Mouse (Mus musculus) embryo, embryonic 11 days (tissue): Measurements from ENCODE around the gene Ntn4.

Experiments used
- DNase-seq: peaks from one replicate; pipeline ENCODE4 v3.0.0-alpha.2; 2015

Ntn4 gene

DNA sequence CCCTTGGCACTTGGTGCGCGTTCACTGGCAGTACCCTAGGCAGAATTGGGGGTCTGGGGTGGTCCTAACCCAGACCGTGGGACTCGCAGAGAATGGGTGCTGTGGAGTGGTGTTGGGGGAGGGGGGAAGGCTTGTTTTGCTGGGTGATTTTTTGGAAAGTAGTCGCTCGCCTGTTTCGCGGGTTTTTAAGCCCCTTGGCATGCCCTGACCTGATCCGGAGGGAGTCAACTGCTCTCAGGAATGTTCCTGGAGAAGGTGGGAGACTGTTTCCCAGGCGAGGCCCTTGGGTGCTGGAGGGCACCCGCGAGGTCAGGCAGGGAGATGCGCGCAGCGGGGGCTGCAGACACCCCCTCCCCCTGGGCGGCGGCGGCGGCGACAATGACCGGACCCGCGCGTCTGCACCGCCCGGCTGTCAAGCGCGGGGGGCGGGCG is at the start of gene Ntn4:
Gene Ntn4 (plus strand): TSS at position 161 of the 432 bp plus-strand sequence.
- no peak for DNase-seq

DNA sequence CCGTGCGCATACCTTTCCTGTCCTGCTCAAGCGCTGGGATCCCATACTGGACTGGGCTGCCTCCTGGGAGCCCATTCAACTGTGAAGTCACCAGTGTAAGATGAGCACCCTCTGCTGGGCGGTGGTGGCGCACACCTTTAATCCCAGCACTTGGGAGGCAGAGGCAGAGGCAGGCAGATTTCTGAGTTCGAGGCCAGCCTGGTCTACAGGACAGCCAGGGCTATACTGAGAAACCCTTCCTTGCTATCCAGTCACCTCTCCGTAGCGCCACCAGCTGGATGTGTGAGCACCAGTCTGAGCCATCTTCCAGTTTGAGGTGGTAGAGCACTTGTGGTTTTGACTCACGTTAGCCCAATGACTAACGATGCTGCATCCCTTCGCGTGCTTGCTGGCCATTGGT is 48.0 kb upstream of the Ntn4 start:
- DNase-seq = peak; percentile 23

GRCm38 (mm10) chr10:93594022-93594482 is 46.4 kb upstream of the Ntn4 start:
- DNase-seq = peak; percentile 95

DNA sequence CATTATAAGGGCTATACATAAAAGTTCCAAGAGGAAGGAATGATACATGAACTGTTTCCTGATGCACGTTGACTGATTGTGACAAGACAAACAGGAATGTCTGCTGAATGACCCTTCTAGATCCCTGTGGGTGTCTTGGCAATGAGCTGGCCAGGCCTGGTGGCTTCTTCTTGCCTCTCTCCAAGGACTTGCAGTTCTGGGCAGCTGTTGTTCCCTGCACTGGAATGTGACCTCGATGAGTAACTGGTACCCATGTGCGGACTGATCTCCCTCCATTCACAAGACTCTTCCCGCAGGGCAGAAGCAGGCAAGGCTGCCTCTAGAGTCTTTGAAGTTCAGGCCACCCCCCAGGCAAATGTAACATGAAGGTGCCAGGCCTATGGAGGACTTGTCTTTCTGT is 44.6 kb upstream of the Ntn4 start:
- no peak for DNase-seq

DNA sequence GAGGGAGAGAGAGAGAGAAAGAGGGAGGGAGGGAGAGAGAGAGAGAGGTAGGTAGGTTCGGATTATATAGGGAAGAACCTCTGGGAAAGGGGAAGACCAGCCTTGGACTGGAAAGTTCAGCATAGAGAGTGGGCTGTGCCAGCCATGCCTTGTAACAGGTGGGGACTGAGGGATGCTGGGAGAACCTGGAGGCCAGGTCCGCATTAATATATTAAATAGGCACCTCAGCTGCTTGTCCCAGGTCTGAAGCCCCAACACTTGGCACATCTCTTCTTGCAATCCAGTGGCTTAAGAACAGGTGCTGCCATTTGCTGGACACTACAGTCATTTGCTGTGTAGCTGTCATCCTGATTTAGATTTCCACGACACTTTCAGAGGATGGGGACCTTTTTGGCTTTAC is 43.8 kb upstream of the Ntn4 start:
- DNase-seq = no peak

DNA sequence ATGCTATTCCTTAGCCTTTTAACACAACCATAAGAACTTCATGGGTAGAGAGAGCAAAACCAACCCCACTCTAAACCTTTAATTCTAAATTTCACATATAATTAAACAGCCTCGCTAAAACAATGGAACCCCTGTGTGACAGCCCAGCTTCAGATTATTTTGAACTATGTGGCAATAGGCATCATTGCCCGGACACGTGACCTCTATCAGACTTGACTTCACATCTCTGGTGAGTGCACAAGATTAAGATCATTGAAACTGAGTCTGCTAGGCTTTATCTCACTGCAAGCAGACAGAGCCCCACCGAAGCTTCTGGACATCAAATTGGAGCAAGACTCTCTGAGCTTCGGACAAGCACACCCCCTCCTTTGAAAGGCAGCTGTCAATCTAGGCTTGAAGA is 38.2 kb upstream of the Ntn4 start:
- DNase-seq = no peak

DNA sequence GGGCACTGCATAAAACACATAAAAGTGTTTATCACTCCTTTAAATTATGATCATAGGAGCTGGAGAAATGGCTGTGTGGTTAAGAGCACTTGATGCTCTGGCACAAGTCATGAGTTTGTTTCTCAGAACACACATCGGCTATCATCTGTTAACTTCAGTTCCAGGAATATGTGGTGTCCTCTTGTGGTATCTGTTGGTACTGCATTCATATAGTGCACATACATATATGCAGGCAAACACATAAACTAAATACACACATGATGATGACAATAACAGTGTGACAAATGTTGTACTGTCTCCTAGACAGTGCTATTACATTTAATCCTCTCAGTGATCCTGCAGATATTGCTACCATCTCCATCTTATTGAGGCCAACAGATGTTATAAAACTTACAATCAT is 37.2 kb upstream of the Ntn4 start:
- DNase-seq = no peak

- no peak for DNase-seq
These were observed 34.2 kb upstream of the Ntn4 start for GRCm38 (mm10) chr10:93606326-93606725.

DNA sequence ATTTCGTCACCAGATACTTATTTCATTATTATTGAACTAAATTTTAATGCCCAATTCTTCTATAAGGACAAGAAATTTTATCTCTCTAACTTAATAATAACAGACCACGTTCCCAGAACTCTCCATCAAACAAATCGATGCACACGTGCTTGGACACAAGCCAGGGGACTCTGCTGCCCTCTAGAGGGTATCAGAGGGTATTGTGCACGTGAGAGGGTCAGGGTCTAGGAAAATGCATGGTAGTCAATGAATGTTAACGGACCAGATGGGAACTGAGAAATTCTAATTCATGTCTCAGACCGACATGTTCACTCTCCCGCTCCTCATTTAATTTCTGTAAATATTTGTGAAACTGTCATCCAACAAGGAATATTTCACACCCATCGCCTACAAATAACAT is 32.4 kb upstream of the Ntn4 start:
- DNase-seq = peak; percentile 54

DNA sequence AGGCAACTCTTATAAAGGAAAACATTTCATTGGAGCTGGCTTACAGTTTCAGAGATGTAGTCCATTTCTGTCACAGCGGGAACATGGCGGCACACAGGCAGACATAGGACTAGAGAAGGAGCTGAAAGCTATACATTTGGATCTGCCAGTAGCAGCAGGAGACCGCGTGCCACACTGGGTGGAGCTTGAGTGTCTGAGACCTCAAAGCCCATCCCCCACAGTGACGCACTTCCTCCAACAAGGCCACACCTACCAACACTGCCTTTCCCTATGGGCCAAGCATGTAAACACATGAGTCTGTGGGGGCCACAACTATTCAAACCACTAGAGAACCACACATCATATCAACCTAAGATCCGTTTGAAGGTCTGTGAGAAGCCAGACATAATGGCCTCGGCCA is 31.2 kb upstream of the Ntn4 start:
- no peak for DNase-seq

GRCm38 (mm10) chr10:93610896-93611295 is 29.6 kb upstream of the Ntn4 start:
- DNase-seq = no peak

DNA sequence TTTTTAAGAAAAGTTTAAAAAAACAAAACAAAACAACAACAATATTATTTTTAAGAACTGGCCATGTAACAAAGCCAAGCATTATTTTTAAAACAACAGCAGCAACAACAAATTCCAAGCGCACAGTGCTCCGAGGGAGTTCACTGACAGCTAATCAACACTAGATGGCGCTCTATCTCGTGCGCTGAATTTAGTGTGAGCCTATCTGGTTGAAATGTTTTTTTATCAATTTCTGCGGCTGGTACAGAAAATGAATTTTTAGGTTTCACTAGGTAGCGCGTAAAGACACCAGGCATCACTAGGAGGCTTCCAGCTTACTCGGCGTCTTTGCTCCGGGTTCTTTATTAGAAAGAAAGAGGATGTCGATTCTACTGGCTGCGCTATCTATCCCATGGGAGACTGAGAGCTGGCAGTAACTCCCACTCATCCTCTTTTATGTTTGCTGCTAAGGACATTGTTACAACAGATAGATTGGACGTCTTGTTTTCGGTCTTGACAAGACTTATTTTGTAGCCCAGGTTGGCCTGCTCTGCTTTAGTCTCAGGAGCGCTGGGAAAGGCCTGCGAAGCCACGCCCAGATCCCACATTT is 29.0 kb upstream of the Ntn4 start:
- DNase-seq = peak; percentile 73

DNA sequence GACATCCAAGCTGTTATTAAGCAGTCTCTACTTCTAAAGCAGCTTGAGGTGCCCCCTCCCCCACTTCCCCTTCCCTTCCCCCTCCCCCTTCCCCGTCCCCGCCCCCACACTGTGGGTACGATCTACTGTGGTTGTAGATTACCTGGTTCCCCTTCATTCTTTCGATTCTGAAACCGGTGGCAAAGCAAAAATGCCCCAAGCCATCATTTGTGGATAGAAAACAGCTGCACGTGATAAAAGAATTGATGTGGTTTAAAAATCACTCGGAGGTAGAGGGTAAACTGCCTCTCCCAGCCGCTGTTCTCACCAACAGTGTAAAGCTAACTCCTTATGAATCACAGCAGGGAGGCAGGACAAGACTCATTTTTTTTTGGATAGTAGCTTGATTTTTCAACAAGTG is 25.6 kb upstream of the Ntn4 start:
- DNase-seq = no peak

DNA sequence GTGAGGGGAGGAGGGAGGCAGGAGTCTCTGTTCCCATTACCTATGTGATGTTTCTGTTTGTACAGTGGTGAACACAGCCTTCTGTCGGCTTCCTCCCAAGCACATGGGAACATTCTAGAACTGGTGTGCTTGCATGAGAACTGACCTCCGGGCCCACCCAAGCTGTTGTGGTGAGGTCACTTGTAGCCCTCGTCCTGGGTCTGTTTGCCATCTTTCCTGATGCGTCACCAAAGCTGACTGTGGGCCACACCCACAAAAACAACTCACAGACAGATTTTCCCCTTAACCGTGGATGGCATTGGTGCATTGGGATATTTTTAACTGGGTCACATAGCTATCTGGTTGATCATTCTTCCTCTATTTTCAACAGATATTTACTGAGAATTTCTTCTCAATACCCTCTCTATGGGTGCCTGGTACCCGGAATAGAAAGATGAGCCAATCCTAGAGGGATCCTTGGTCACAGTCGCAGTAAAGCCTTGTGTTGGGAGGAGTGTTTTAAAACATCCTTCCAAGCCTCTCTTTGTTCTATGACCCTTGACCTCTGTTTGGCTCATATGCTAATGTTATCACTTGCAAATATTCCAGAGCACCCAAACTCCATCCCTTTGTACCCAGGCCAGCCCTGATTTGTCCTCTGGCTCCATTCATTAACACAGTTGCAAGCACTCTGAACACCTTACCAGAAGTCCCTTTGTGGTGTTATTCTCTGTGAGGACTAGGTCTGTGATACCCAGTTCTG is 19.9 kb upstream of the Ntn4 start:
- DNase-seq = no peak

DNA sequence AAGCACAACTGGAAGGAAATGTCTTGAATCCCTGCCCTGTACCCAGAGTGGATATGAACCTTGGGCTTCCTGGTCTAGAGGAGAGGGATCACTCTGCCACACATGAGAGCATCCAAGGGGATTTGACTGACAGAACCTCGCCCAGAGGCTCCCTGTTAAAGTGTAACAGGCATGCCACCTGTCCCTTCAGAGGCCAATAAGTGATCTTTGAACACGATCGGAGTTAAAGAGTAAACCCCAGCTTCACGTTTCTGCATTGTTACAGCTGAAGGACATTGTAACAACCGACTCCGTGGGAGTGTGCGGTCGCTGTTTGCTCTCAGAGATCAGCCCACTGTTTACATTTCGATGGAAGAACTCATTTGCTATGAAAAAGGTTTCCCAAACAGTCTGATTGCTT is 16.8 kb upstream of the Ntn4 start:
- no peak for DNase-seq

GRCm38 (mm10) chr10:93624151-93624550 is 16.3 kb upstream of the Ntn4 start:
- DNase-seq = no peak

- no peak for DNase-seq
These were observed 10.2 kb upstream of the Ntn4 start for GRCm38 (mm10) chr10:93630310-93630709.

GRCm38 (mm10) chr10:93632086-93632485 is 8.4 kb upstream of the Ntn4 start:
- DNase-seq = no peak

- DNase-seq = no peak
These were observed 6.9 kb upstream of the Ntn4 start for GRCm38 (mm10) chr10:93633563-93633962.

- no peak for DNase-seq
These were observed 6.5 kb upstream of the Ntn4 start for GRCm38 (mm10) chr10:93633971-93634370.

DNA sequence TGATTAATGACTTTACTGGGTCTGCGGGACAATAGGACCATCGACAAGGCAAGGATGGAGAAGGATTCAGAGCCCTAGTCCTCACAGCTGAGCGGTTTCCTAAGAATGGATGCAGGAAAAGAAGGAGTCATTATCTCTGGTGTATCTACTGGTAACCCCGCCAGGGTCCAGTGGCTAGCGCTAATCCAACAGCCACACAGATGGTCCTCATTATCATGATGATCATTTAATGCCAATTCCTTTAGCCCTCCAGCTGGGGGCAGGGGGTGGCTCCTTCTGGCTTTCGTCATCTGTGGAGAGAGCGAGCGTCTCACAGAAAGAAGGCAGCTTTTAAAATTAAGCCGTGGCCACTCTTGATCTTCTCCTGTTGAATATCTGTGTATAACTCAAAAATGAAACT is 4.5 kb upstream of the Ntn4 start:
- DNase-seq = peak; percentile 74

GRCm38 (mm10) chr10:93640953-93641820 is 706 bp downstream of the Ntn4 start:
- DNase-seq = peak; percentile 67
